Mouse (Mus musculus) cortical plate, adult 2 months (tissue): ENCODE results near the gene Sec14l3.

Experiments
- CTCF ChIP-seq: fragments of 200-500 bp; IDR thresholded peaks from 2 replicates; pipeline ENCODE4 v1.5.1; 2011; ENCODE audit warnings: mild to moderate bottlenecking, control low read depth, low read length; ENCODE audit not compliant: insufficient read depth; ENCODE audit errors: extremely low read depth
- POLR2A ChIP-seq: fragments of 200-500 bp; IDR thresholded peaks from 2 replicates; pipeline ENCODE4 v1.6.1; 2011; ENCODE audit warnings: mild to moderate bottlenecking, low read length, control low read depth; ENCODE audit not compliant: insufficient read depth; ENCODE audit errors: extremely low read depth

GRCm38 (mm10) chr11:4099447-4099846 lies 34.8 kb downstream of the Sec14l3 start:
- no peak for TF ChIP-seq CTCF
- TF ChIP-seq POLR2A: no peak
